Mouse (Mus musculus): Measurements from ENCODE around the gene Tom1l2. TPM values are rescaled to one million over a fixed set of nuclear protein-coding genes. Genes with fewer than 3 reads are reported as not detected.

The Tom1l2 gene
- total and polyA plus RNA-seq, 2 experiments, result 9.6 to 22.1 TPM

GRCm38 (mm10) chr11:60339361-60339760 lies 13.3 kb downstream of the Tom1l2 start:
- H3K27me3 ChIP-seq (ENCODE audit: control insufficient read depth, insufficient read depth, low read length), result no peaks in the 10 kb centered on the region
- H3K4me1 ChIP-seq (ENCODE audit: control insufficient read depth, insufficient read depth, low read length), result no peaks in the 10 kb centered on the region
- TF ChIP-seq POLR2A (IDR thresholded peaks at IDR 0.05; ENCODE audit: extremely low read depth, insufficient read depth, low read length) (no peak), CTCF (IDR thresholded peaks at IDR 0.05; ENCODE audit: low read depth, low read length) (no peak)
- H3K27ac ChIP-seq (replicated peaks; ENCODE audit: insufficient read depth, low read depth, low read length), result no peak overlapping the region
- H3K36me3 ChIP-seq (ENCODE audit: control insufficient read depth, insufficient read depth, low read length), result no peaks in the 10 kb centered on the region
- H3K79me2 ChIP-seq (ENCODE audit: control insufficient read depth, insufficient read depth, low read length), result peaks cover 26% of the 10 kb centered on the region
- no peak overlapping the region for H3K9ac ChIP-seq (ENCODE audit: low read depth, low read length)
- DNase-seq (ENCODE audit: extremely low read depth, low read depth, low spot score), result peak; percentile 84
- WGBS, result 50% methylated on average over 12 of the region's 12 CpGs
- no peak overlapping the region for H3K4me3 ChIP-seq (ENCODE audit: insufficient read depth, low read depth, low read length)

GRCm38 (mm10) chr11:60338291-60338690 lies 14.4 kb downstream of the Tom1l2 start:
- Histone ChIP-seq H3K27me3 (ENCODE audit: control insufficient read depth, insufficient read depth, low read length) (no peaks in the 10 kb centered on the region), H3K27ac (replicated peaks; ENCODE audit: insufficient read depth, low read depth, low read length) (no peak overlapping the region), H3K79me2 (ENCODE audit: control insufficient read depth, insufficient read depth, low read length) (peaks cover 30% of the 10 kb centered on the region), H3K4me3 (ENCODE audit: insufficient read depth, low read depth, low read length) (no peak overlapping the region), H3K4me1 (ENCODE audit: control insufficient read depth, insufficient read depth, low read length) (no peaks in the 10 kb centered on the region), H3K36me3 (ENCODE audit: control insufficient read depth, insufficient read depth, low read length) (no peaks in the 10 kb centered on the region), H3K9ac (ENCODE audit: low read depth, low read length) (no peak overlapping the region)
- 88% methylated on average over 4 of the region's 4 CpGs for WGBS
- TF ChIP-seq POLR2A (IDR thresholded peaks at IDR 0.05; ENCODE audit: extremely low read depth, insufficient read depth, low read length), result no peak
- peak; percentile 79 for TF ChIP-seq CTCF (IDR thresholded peaks at IDR 0.05; ENCODE audit: low read depth, low read length)
- DNase-seq (ENCODE audit: extremely low read depth, low read depth, low spot score), result no peak

GRCm38 (mm10) chr11:60335771-60336170 lies 16.9 kb downstream of the Tom1l2 start:
- Histone ChIP-seq H3K79me2 (ENCODE audit: control insufficient read depth, insufficient read depth, low read length) (peaks cover 30% of the 10 kb centered on the region; the same call in 1 of the 2 replicates), H3K36me3 (ENCODE audit: control insufficient read depth, insufficient read depth, low read length) (no peaks in the 10 kb centered on the region), H3K27ac (replicated peaks; ENCODE audit: insufficient read depth, low read depth, low read length) (no peak overlapping the region), H3K27me3 (ENCODE audit: control insufficient read depth, insufficient read depth, low read length) (no peaks in the 10 kb centered on the region), H3K9ac (ENCODE audit: low read depth, low read length) (no peak overlapping the region), H3K4me1 (ENCODE audit: control insufficient read depth, insufficient read depth, low read length) (no peaks in the 10 kb centered on the region), H3K4me3 (ENCODE audit: insufficient read depth, low read depth, low read length) (no peak overlapping the region)
- WGBS, result 87% methylated on average over 2 of the region's 2 CpGs
- no peak for DNase-seq (ENCODE audit: extremely low read depth, low read depth, low spot score)
- TF ChIP-seq CTCF (IDR thresholded peaks at IDR 0.05; ENCODE audit: low read depth, low read length) (no peak), POLR2A (IDR thresholded peaks at IDR 0.05; ENCODE audit: extremely low read depth, insufficient read depth, low read length) (no peak)

- Histone ChIP-seq H3K36me3 (ENCODE audit: control insufficient read depth, insufficient read depth, low read length) (no peaks in the 10 kb centered on the region), H3K4me1 (ENCODE audit: control insufficient read depth, insufficient read depth, low read length) (no peaks in the 10 kb centered on the region), H3K27ac (replicated peaks; ENCODE audit: insufficient read depth, low read depth, low read length) (no peak overlapping the region), H3K4me3 (ENCODE audit: insufficient read depth, low read depth, low read length) (no peak overlapping the region), H3K79me2 (ENCODE audit: control insufficient read depth, insufficient read depth, low read length) (peaks cover 35% of the 10 kb centered on the region; the same call in 1 of the 2 replicates), H3K9ac (ENCODE audit: low read depth, low read length) (no peak overlapping the region), H3K27me3 (ENCODE audit: control insufficient read depth, insufficient read depth, low read length) (no peaks in the 10 kb centered on the region)
- WGBS, result 83% methylated on average over 3 of the region's 3 CpGs
- TF ChIP-seq CTCF (IDR thresholded peaks at IDR 0.05; ENCODE audit: low read depth, low read length), result no peak
- TF ChIP-seq POLR2A (IDR thresholded peaks at IDR 0.05; ENCODE audit: extremely low read depth, insufficient read depth, low read length), result no peak
- no peak for DNase-seq (ENCODE audit: extremely low read depth, low read depth, low spot score)
Measured at GRCm38 (mm10) chr11:60334124-60334523, 18.6 kb downstream of the Tom1l2 start.

- peaks cover 37% of the 10 kb centered on the region; the same call in 1 of the 2 replicates for H3K79me2 ChIP-seq (ENCODE audit: control insufficient read depth, insufficient read depth, low read length)
- no peak overlapping the region for H3K9ac ChIP-seq (ENCODE audit: low read depth, low read length)
- no peak for DNase-seq (ENCODE audit: extremely low read depth, low read depth, low spot score)
- no peak for TF ChIP-seq POLR2A (IDR thresholded peaks at IDR 0.05; ENCODE audit: extremely low read depth, insufficient read depth, low read length)
- no peak for TF ChIP-seq CTCF (IDR thresholded peaks at IDR 0.05; ENCODE audit: low read depth, low read length)
- no peak overlapping the region for H3K4me3 ChIP-seq (ENCODE audit: insufficient read depth, low read depth, low read length)
- no peaks in the 10 kb centered on the region for H3K4me1 ChIP-seq (ENCODE audit: control insufficient read depth, insufficient read depth, low read length)
- H3K27ac ChIP-seq (replicated peaks; ENCODE audit: insufficient read depth, low read depth, low read length), result no peak overlapping the region
- H3K27me3 ChIP-seq (ENCODE audit: control insufficient read depth, insufficient read depth, low read length), result no peaks in the 10 kb centered on the region
- H3K36me3 ChIP-seq (ENCODE audit: control insufficient read depth, insufficient read depth, low read length), result no peaks in the 10 kb centered on the region
- 86% methylated on average over 5 of the region's 5 CpGs for WGBS
Measured at GRCm38 (mm10) chr11:60333461-60333860, 19.2 kb downstream of the Tom1l2 start.

GRCm38 (mm10) chr11:60330551-60330950 lies 22.2 kb downstream of the Tom1l2 start:
- Histone ChIP-seq H3K4me1 (ENCODE audit: control insufficient read depth, insufficient read depth, low read length) (peaks cover 3% of the 10 kb centered on the region), H3K9ac (ENCODE audit: low read depth, low read length) (no peak overlapping the region), H3K36me3 (ENCODE audit: control insufficient read depth, insufficient read depth, low read length) (no peaks in the 10 kb centered on the region), H3K27me3 (ENCODE audit: control insufficient read depth, insufficient read depth, low read length) (no peaks in the 10 kb centered on the region), H3K4me3 (ENCODE audit: insufficient read depth, low read depth, low read length) (no peak overlapping the region), H3K27ac (replicated peaks; ENCODE audit: insufficient read depth, low read depth, low read length) (no peak overlapping the region), H3K79me2 (ENCODE audit: control insufficient read depth, insufficient read depth, low read length) (peaks cover 37% of the 10 kb centered on the region)
- no peak for TF ChIP-seq CTCF (IDR thresholded peaks at IDR 0.05; ENCODE audit: low read depth, low read length)
- TF ChIP-seq POLR2A (IDR thresholded peaks at IDR 0.05; ENCODE audit: extremely low read depth, insufficient read depth, low read length), result no peak
- 92% methylated on average over 4 of the region's 4 CpGs for WGBS
- DNase-seq (ENCODE audit: extremely low read depth, low read depth, low spot score), result no peak
